Mouse (Mus musculus) heart, postnatal 25 days (tissue): ENCODE data around the gene Usp40. TPM values are rescaled to one million over a fixed set of nuclear protein-coding genes. Genes with fewer than 3 reads are reported as not detected.
A peak's percentile ranks its signal among the peaks of the same experiment; 100 is the strongest.

ENCODE experiments used
- DNase-seq: peaks from one replicate; pipeline ENCODE4 v3.0.0; 2022; ENCODE audit warnings: low spot score
- intact Hi-C: fragments of 180-260 bp; cut with DNase I; formaldehyde crosslinking; loops from one replicate; pipeline ENCODE4 v1.15.1; 2025
- total RNA-seq, 2 experiments: library from RNA; stranded (reverse); gene quantifications; 2 replicates each; pipeline ENCODE4 v1.2.3; 2021

The Usp40 gene
- total RNA-seq, 2 experiments from 2014 or later: 16.1 to 19.4 TPM

- intact Hi-C loops: no loop called here
- no peak for DNase-seq
These were observed 55.3 kb downstream of the Usp40 start for GRCm38 (mm10) chr1:87953073-87953472.

DNA sequence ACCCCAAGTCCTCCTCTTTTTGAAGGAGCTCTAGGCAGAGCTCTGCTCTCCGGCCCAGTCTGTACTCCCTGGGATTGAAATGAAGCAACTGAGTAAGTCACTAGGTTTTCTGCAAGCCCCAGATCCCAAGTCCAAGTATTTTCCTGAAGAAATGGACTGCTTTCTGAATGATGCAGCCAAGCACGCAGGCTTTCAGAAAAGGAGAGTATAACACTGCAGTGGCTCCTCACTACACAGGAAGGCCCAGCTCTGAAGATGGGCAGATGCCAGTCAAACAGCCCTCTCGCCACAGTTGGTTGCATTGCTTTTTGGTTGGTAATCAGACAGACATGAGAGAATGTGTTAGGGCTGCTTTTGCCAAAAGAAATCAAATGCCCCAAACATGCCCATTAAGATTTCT lies 56.7 kb downstream of the Usp40 start:
- DNase-seq: no peak
- intact Hi-C loops: no loop called here

DNA sequence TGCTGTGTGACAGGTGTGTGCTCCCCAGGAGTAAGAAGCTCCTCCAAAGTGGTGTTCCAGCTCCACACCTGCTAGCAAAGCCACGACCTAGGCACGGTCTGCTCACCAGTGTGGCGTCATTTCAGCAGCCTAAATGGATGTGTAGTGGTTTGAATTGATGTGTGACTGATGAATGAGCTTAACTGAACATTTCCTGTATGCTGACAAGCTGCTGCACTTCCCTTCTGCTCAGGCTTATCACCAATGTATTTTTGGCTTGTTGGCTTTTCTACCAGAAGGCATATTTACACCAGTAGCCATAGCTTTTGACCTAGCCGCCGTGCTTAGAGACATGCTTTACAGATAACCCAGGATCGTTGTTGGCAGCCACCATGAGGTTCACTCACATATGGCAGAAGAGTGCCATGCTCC lies 60.7 kb downstream of the Usp40 start:
- intact Hi-C loops: no loop called here
- no peak for DNase-seq

DNA sequence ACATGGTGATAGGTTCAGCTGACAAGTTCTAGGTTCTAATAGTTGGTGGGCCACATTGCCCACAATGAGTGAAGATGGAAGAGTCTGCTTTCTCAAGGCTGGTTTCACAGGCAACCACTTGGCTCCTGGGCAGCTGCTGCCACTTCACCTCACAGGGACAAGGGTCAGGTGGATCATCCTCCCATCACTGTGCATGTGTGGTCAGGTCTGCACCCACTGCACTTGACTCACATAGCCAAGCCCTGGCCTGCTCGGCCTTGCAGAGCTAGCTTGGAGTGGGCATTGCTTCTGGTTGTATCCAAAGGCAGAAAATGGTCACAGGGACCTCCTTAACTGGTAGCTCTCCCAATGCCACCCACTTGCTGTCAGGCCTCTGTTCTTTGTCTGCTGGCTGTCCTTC lies 66.6 kb downstream of the Usp40 start:
- intact Hi-C loops: no loop called here

GRCm38 (mm10) chr1:87936516-87936915 lies 71.8 kb downstream of the Usp40 start:
- DNase-seq: no peak
- intact Hi-C loops: no loop called here

More for the DNA sequence above, 66.6 kb downstream of the Usp40 start:
- no peak for DNase-seq

GRCm38 (mm10) chr1:87936075-87936474 lies 72.3 kb downstream of the Usp40 start:
- DNase-seq: no peak
- intact Hi-C loops: no loop called here

DNA sequence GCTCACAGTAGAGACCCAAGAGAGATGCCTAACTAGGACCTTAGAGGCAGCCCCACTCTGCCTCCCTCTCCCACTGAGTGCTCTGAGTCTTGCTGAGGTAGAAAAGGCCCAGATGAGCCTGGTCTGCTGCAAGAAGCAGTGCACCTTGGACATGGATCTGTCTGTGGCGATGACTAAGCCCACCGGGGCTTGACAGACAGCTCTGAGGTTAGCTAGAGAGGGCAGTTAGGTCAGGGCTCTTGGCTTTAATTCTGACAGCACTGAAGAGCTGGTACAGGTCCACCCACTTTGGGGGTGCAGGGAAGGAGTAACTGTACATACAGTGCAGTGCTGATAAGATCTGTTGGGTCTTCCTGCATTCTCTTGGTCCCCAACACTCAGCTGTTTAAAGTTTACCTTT lies 72.8 kb downstream of the Usp40 start:
- no peak for DNase-seq
- intact Hi-C loops: no loop called here

DNA sequence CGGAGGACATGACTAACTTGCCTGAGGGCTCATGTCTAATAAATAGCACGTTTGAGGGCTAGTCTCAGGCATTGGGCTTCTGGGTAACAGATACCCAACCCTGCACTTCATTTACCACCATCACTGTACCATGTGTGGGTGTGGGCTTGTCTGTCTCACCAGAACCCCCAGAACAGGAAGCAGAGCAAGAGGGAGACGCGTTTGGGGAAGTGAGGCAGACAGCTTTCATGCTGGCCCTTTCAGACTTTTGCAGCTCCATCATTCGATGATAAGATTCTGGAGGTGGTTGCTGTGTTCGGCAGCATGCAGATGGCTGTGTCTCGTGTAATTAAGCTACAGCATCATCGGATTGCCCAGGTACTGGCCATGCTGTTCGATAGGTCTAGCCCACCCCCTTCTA lies 73.3 kb downstream of the Usp40 start:
- intact Hi-C loops: no loop called here
- DNase-seq: no peak

- peak; percentile 18 for DNase-seq
- intact Hi-C loops: no loop called here
These were observed 75.3 kb downstream of the Usp40 start for GRCm38 (mm10) chr1:87933051-87933450.

GRCm38 (mm10) chr1:87929730-87930129 lies 78.6 kb downstream of the Usp40 start:
- intact Hi-C loops: loop anchor here (10.0 kb wide), 1 partner anchor 485 kb away; no protein-coding TSS in a partner anchor
- DNase-seq: no peak

GRCm38 (mm10) chr1:87924888-87925287 lies 83.5 kb downstream of the Usp40 start:
- intact Hi-C loops: loop anchor here (5.0 to 10.0 kb wide), 3 partner anchors 138 to 480 kb away; no protein-coding TSS in a partner anchor
- no peak for DNase-seq

GRCm38 (mm10) chr1:87922666-87923065 lies 85.7 kb downstream of the Usp40 start:
- intact Hi-C loops: loop anchor here (5.0 to 10.0 kb wide), 3 partner anchors 135 to 478 kb away; no protein-coding TSS in a partner anchor
- no peak for DNase-seq

DNA sequence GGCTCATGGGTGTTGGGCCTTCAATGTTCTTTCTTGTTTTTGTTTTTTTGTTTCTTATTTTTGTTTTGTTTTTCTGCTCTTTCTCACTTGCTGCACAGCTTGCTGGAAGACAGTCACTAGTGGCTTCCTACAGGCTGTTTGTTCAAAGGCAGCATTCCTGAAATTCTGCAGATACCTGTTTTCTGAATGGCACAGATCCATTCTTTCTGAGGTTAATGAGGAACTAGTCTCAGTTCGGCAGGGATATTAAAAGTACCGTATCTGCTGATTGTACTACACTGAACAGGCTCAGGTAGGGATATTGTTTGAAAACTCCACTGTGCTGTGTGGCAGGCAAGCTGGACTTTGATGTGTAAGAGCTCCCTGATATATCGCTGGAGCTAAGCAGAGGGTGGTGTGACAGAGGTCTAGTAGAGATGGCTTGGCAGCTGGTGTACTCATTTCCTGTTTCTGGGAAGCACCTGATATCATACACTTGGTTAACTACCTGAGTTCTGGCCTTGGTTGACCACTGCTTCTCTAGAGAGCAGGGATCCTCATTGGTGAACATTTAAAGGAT lies 88.2 kb downstream of the Usp40 start:
- no peak for DNase-seq

GRCm38 (mm10) chr1:87918061-87918460 lies 90.3 kb downstream of the Usp40 start:
- DNase-seq: no peak
- intact Hi-C loops: no loop called here

More for the DNA sequence above, 88.2 kb downstream of the Usp40 start:
- intact Hi-C loops: loop anchor here (5.0 to 10.0 kb wide), 3 partner anchors 133 to 475 kb away; no protein-coding TSS in a partner anchor

DNA sequence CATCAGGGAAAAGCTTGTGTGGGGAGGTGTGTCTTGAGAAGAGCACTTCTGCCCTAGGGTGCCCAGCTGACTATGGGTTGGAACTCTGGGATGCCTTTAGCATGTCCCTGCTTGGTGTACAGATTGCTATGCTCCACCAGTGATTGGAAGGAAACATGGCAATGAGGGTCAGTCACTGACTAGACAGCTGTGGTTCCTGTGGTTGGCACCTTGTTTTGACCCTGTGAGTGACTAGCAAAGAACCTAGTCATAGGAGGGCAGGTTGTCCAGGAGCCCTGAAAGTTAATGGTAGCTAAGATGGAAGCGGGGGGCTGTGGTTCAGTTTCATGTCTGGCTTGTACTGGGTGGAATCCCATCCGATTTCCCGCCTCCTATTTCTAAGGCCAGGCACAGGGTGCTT lies 91.0 kb downstream of the Usp40 start:
- intact Hi-C loops: no loop called here
- DNase-seq: no peak

GRCm38 (mm10) chr1:87913356-87913755 lies 95.0 kb downstream of the Usp40 start:
- intact Hi-C loops: loop anchor here (5.0 kb wide), 1 partner anchor 61 kb away; the partner anchor contains the start of gene Dgkd
- DNase-seq: no peak

DNA sequence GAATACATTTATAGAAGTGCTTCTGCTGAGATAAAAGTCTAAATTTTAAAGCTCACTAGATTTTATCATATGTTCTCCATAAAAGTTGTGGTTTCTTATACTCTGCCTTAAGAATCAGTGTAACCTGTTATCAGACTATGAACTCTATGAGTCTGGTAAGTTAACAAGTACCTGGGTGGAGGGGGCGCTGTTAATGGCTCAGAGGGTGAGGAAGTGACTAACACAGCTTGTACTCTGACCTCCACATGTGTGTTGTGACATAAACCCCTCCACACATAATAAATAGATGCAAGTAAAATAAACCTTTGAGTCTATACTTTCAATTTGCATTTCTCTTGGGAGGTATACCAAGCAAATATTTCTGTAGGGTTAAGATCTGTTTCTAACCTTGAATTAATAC lies 97.9 kb downstream of the Usp40 start:
- no peak for DNase-seq
- intact Hi-C loops: loop anchor here (5.0 kb wide), 1 partner anchor 58 kb away; the partner anchor contains the start of gene Dgkd

- no peak for DNase-seq
- intact Hi-C loops: no loop called here
These were observed 98.8 kb downstream of the Usp40 start for GRCm38 (mm10) chr1:87909565-87909964.

DNA sequence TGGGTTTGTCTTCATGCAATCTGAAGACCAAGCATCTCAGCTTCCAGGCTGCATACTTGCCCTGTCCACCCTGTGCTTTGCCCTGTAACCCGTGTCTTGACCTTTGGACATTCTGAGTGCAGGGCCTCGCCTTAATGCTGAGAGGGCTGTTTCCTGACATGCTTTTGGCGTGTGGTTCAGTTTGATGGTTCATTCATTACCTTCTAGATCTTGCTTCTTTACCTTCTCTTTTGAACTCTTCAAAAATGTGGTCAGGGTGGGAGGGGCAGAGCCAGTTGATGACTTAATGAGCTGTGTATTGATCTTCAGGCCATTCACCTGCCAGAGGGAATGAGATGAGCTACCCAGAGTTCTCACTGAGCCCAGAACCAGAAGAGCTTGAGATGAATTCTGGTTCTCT lies 99.6 kb downstream of the Usp40 start:
- intact Hi-C loops: no loop called here
- DNase-seq: no peak

GRCm38 (mm10) chr1:87908006-87908405 lies 100.3 kb downstream of the Usp40 start:
- DNase-seq: no peak
- intact Hi-C loops: no loop called here

GRCm38 (mm10) chr1:87906361-87906956 lies 101.9 kb downstream of the Usp40 start:
- no peak for DNase-seq
- intact Hi-C loops: no loop called here

DNA sequence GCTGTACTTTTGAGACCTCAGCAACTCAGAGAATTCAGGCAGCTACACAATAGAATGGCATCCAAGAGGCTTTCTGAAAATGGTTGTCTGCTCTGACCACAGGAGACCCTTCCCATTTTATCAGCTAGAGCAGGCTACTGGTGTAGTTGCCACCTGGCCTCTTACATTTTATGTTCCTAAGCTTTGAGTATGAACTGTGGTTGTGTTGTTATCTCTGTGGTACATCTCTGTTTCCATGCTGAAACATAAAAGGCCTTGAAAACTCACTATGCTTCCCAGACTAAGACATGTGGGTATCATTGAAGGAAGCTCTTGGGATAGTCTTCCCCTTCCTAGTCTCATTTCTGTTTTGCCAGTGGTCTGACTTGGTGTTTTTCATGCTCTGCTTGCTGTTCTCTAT lies 106.2 kb downstream of the Usp40 start:
- DNase-seq: no peak
- intact Hi-C loops: no loop called here
